In the genomic region with DNA sequence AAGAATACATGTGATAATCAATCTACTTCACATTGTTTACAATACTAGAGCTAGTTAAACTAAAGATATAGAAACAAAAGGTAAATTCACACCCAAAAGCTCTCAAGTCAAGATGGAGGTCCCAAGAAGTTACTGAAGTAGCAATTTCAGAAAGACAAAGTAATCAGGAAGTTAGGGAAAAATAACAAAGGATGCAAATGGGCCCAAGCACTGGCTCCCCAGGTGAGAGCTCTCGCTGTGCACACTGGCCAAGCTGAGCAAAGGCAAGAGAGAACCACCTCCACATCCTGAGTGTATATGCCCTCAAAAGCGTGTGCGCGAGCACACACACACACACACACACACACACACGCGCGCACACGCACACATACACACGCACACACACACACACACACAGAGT, we compare ENCODE assay signal across 19 mouse cellular contexts. TPM values are rescaled to one million over a fixed set of nuclear protein-coding genes. Genes with fewer than 3 reads are reported as not detected.
DNase-seq lines count a peak whose midpoint lies in the region; ATAC-seq lines count a peak whose summit lies in the region.
"Had no signal": no experiment of that assay in that cellular context is flagged by ENCODE, and none has a peak within 500 bp of the region (broad histone marks: within the 10 kb centered on the region; RNA-seq: fewer than 3 reads in every experiment).

No protein-coding gene starts in this region.

- ATAC-seq in megakaryocyte progenitor cell, adult 5-6 weeks (replicated peaks; ENCODE audit: poor library complexity), result no peak
- ATAC-seq: activated CD4-positive, CD25-positive, alpha-beta regulatory T cell, adult 4 months; CD4-positive, CD25-positive, alpha-beta regulatory T cell, adult 4 months; forebrain, embryonic 13.5 days; forebrain, embryonic 15.5 days; forebrain, postnatal 0 days; Patski had no signal

- DNase-seq in ES-CJ7 (ENCODE audit: low read depth, low spot score) (peak; percentile 39), R1 (ENCODE audit: low read depth, low spot score) (peak; percentile 69)
- DNase-seq in urinary bladder, postnatal 36 days (ENCODE audit: low spot score in 2 of 2), result no peak
- DNase-seq in right cerebral cortex, adult 18-20 months, result no peak
- DNase-seq: adrenal gland, adult 8-10 months; adrenal gland, postnatal 14 days; adrenal gland, postnatal 36 days; cerebellum, adult 11-12 months; cerebellum, adult 2 months; cerebellum, adult 9-10 months; cerebellum, postnatal 10 days; cerebellum, postnatal 25 days; forebrain, postnatal 0 days had no signal

RNA-seq across cellular contexts. Expression of gene Cnot4, which starts 58.4 kb away (rescaled TPM):
- total RNA-seq in megakaryocyte progenitor cell, adult 5-6 weeks (2015), result 56.9 and 59.5 TPM in 2 replicates
- total RNA-seq in megakaryocyte progenitor cell, adult 5-6 weeks (2017), result 24.7 and 28.9 TPM in 2 replicates

Comparison
In these comparisons a context has a peak if more than half of its experiments do, and no peak if none do; other contexts are left out.
1. DNase-seq: peak in ES-CJ7 (single experiment) and R1 (single experiment); none in urinary bladder, postnatal 36 days (0 of 2) and right cerebral cortex, adult 18-20 months (single experiment).